Mouse (Mus musculus): ENCODE data around the gene Gm28038. TPM values are rescaled to one million over a fixed set of nuclear protein-coding genes. Genes with fewer than 3 reads are reported as not detected.
A peak's percentile ranks its signal among the peaks of the same experiment; 100 is the strongest.

The Gm28038 gene
- not detected in 2 replicates for polyA plus RNA-seq (2015; fragmentation: Nextera tagmentation; extraction: Ambion mirVana)

DNA sequence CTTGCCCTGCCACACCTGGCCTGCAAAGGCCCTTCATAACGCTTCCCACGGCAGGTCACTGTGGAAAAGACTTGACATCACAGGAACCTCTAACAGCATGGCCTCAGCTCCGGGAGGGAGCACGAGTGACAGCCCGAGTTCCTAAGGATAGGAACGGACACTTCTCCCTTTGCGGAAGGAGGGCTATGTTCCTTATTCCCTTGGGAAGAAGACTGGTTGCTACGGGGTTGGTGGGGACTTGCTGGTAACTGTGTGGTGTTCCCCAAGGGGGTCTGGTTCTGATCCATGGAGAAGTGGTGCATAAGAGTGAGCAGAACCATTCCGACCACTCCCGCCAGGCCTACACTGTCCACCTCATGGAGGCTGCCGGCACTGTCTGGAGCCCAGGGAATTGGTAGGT lies at the start of gene Gm28038:
Gene Gm28038, plus strand, starts transcription at position 301 of the 400 bp plus-strand sequence.
- ATAC-seq (ENCODE audit: insufficient number of reproducible peaks, low FRiP score, low TSS enrichment, low read depth): no peak
- H3K4me2 ChIP-seq: no peak within 1 kb of the TSS
- 90% methylated on average over 11 of the region's 11 CpGs for WGBS
- H3K36me3 ChIP-seq: no peaks in the 10 kb centered on the region
- H3K9ac ChIP-seq: no peak within 1 kb of the TSS
- H3K4me3 ChIP-seq: no peak within 1 kb of the TSS
- peaks cover 12% of the 10 kb centered on the region for H3K4me1 ChIP-seq
- no peak within 1 kb of the TSS for H3K27ac ChIP-seq
- no peaks in the 10 kb centered on the region for H3K9me3 ChIP-seq
- H3K27me3 ChIP-seq: no peaks in the 10 kb centered on the region

GRCm38 (mm10) chr2:30235593-30235992 lies 45.2 kb upstream of the Gm28038 start:
- WGBS: 66% methylated on average over 5 of the region's 5 CpGs
- no peaks in the 10 kb centered on the region for H3K27me3 ChIP-seq
- no peak overlapping the region for H3K4me2 ChIP-seq
- H3K4me1 ChIP-seq: peaks cover 26% of the 10 kb centered on the region
- H3K9ac ChIP-seq: no peak overlapping the region
- H3K4me3 ChIP-seq: no peak overlapping the region
- no peak for ATAC-seq (ENCODE audit: insufficient number of reproducible peaks, low FRiP score, low TSS enrichment, low read depth)
- no peak overlapping the region for H3K27ac ChIP-seq
- peaks cover 6% of the 10 kb centered on the region for H3K36me3 ChIP-seq
- no peaks in the 10 kb centered on the region for H3K9me3 ChIP-seq

- peaks cover 27% of the 10 kb centered on the region for H3K4me1 ChIP-seq
- H3K9ac ChIP-seq: peak overlapping the region; percentile 83
These were observed 44.2 kb upstream of the Gm28038 start for GRCm38 (mm10) chr2:30236426-30237198.

DNA sequence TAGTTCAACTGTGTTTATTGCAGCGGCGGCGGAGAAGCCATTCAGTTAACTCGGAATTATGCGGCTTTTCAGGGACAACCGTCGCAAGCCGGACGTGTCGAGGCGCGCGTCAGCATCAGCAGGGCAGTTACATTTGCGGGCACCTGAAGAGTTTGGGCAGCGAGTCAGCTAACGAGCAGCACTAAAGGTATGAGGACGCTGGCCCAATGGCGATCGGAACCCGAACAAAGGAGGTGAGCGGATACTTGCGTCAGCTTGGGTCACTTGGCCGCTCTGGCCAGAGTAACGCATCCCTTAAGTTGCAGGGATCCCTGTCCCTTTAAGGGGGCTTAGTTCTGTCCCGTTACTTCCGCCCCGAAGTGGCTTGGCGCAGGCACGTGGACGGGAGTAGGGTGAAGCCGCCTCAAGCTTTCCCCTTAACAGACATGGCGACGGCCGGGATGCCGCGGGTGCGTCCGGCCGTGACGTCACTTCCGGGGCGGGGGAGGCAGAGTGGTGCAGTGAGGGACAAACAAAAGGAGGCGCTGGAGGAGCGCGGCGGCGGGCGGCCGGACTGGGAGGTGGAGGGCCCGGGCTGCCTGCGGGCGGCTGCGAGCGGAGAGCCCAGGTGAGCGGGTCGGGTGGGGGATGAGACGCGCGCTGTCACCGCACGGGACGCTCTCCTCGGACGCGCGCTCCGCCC lies 43.5 kb upstream of the Gm28038 start, which contains the start of gene Lrrc8a:
Gene Lrrc8a, plus strand, starts transcription at position 517 of the 682 bp plus-strand sequence.
- peak; percentile 97 for ATAC-seq (ENCODE audit: insufficient number of reproducible peaks, low FRiP score, low TSS enrichment, low read depth)
- Histone ChIP-seq H3K9me3 (no peaks in the 10 kb centered on the region), H3K36me3 (peaks cover 23% of the 10 kb centered on the region), H3K27ac (peak within 1 kb of the TSS; percentile 94), H3K27me3 (no peaks in the 10 kb centered on the region), H3K9ac (peak within 1 kb of the TSS; percentile 83), H3K4me2 (peak within 1 kb of the TSS; percentile 77), H3K4me3 (peak within 1 kb of the TSS; percentile 89), H3K4me1 (peaks cover 30% of the 10 kb centered on the region)
- under 1% methylated on average over 64 of the region's 67 CpGs for WGBS

More at GRCm38 (mm10) chr2:30236426-30237198, 44.2 kb upstream of the Gm28038 start:
- 2% methylated on average over 18 of the region's 18 CpGs for WGBS
- H3K27ac ChIP-seq: peak overlapping the region; percentile 94
- no peak for ATAC-seq (ENCODE audit: insufficient number of reproducible peaks, low FRiP score, low TSS enrichment, low read depth)
- peaks cover 17% of the 10 kb centered on the region for H3K36me3 ChIP-seq
- no peaks in the 10 kb centered on the region for H3K27me3 ChIP-seq
- peak overlapping the region; percentile 77 for H3K4me2 ChIP-seq
- peak overlapping the region; percentile 89 for H3K4me3 ChIP-seq
- H3K9me3 ChIP-seq: no peaks in the 10 kb centered on the region

DNA sequence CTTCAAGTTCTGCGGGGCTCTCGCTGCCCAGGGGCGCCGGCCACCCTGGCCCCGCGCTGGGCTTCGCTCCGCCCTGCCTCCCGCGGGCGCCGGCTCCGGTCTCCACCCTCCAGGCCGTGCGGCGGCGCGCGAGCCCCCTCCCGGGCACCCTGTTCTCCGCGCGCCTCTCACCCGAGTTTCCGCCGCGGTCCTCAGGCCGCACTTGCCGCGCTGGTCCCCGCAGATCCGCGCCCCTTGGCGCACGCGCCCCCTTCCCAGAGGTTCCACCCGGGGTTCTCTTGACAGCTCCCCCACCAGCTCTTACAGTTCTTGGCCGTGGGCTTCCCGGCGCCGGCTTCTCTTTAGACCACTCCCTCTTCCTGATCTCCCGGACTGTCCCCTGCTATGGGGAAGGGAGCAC lies 43.0 kb upstream of the Gm28038 start:
- H3K4me2 ChIP-seq: peak overlapping the region; percentile 76
- under 1% methylated on average over 37 of the region's 42 CpGs for WGBS

DNA sequence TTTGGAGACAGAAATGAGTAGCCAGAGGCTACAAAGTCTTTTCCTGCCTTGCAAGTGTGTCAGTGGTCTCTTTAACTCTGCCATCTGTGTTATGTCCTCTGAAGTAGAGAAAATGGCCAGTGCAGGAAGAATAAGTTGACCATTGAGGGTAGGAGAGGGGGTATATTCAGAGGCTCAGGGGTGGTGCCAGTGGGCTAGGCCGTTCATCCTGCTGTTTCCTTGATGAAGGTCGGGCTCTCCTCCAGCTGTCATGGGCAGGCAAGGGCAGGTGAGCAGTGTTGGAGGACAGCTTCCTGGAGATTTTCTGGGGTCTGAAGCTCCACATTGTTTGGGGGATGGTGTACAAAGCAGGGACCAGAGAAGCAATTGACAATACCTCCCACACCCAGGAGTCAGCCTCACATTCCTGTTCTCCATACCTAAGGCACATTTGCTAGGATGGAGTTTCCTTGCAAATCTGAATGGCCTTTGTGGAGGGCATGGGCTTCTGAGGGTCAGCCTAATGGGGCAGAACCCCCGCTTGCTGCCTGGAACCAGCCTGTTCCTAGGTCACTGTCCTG lies 41.9 kb upstream of the Gm28038 start:
- ATAC-seq (ENCODE audit: insufficient number of reproducible peaks, low FRiP score, low TSS enrichment, low read depth): no peak
- peaks cover 42% of the 10 kb centered on the region for H3K4me1 ChIP-seq
- H3K4me2 ChIP-seq: peak overlapping the region; percentile 76
- H3K27me3 ChIP-seq: no peaks in the 10 kb centered on the region
- H3K36me3 ChIP-seq: peaks cover 38% of the 10 kb centered on the region
- WGBS: 71% methylated on average over 3 of the region's 3 CpGs
- peak overlapping the region; percentile 57; the same call in 1 of the 2 replicates for H3K27ac ChIP-seq
- H3K4me3 ChIP-seq: peak overlapping the region; percentile 89
- H3K9ac ChIP-seq: peak overlapping the region; percentile 83
- H3K9me3 ChIP-seq: no peaks in the 10 kb centered on the region

More for the DNA sequence above, 43.0 kb upstream of the Gm28038 start:
- no peaks in the 10 kb centered on the region for H3K9me3 ChIP-seq
- ATAC-seq (ENCODE audit: insufficient number of reproducible peaks, low FRiP score, low TSS enrichment, low read depth): peak; percentile 87
- H3K9ac ChIP-seq: peak overlapping the region; percentile 83
- peak overlapping the region; percentile 89 for H3K4me3 ChIP-seq
- peaks cover 28% of the 10 kb centered on the region for H3K36me3 ChIP-seq
- H3K27me3 ChIP-seq: no peaks in the 10 kb centered on the region
- H3K27ac ChIP-seq: peak overlapping the region; percentile 94
- H3K4me1 ChIP-seq: peaks cover 34% of the 10 kb centered on the region

GRCm38 (mm10) chr2:30239777-30240176 lies 41.1 kb upstream of the Gm28038 start:
- H3K4me1 ChIP-seq: peaks cover 49% of the 10 kb centered on the region
- peaks cover 46% of the 10 kb centered on the region for H3K36me3 ChIP-seq
- no peaks in the 10 kb centered on the region for H3K27me3 ChIP-seq
- no peak overlapping the region for H3K4me3 ChIP-seq
- H3K27ac ChIP-seq: 0 out of 2 replicates have a peak overlapping the region, but pooled peaks have one; percentile 2
- H3K9me3 ChIP-seq: no peaks in the 10 kb centered on the region
- WGBS: 70% methylated on average over 4 of the region's 4 CpGs
- no peak for ATAC-seq (ENCODE audit: insufficient number of reproducible peaks, low FRiP score, low TSS enrichment, low read depth)
- no peak overlapping the region for H3K9ac ChIP-seq
- no peak overlapping the region for H3K4me2 ChIP-seq

GRCm38 (mm10) chr2:30240267-30240666 lies 40.6 kb upstream of the Gm28038 start, which contains the start of gene Gm28035:
TSS of gene Gm28035 (plus strand) at chr2:30240567.
- peak within 1 kb of the TSS; percentile 57; the same call in 1 of the 2 replicates for H3K27ac ChIP-seq
- no peak for ATAC-seq (ENCODE audit: insufficient number of reproducible peaks, low FRiP score, low TSS enrichment, low read depth)
- H3K9ac ChIP-seq: peak within 1 kb of the TSS; percentile 17; the same call in 1 of the 2 replicates
- H3K4me3 ChIP-seq: no peak within 1 kb of the TSS
- no peaks in the 10 kb centered on the region for H3K9me3 ChIP-seq
- peak within 1 kb of the TSS; percentile 76; the same call in 1 of the 2 replicates for H3K4me2 ChIP-seq
- H3K27me3 ChIP-seq: no peaks in the 10 kb centered on the region
- peaks cover 53% of the 10 kb centered on the region for H3K4me1 ChIP-seq
- 83% methylated on average over 2 of the region's 2 CpGs for WGBS
- peaks cover 47% of the 10 kb centered on the region for H3K36me3 ChIP-seq

DNA sequence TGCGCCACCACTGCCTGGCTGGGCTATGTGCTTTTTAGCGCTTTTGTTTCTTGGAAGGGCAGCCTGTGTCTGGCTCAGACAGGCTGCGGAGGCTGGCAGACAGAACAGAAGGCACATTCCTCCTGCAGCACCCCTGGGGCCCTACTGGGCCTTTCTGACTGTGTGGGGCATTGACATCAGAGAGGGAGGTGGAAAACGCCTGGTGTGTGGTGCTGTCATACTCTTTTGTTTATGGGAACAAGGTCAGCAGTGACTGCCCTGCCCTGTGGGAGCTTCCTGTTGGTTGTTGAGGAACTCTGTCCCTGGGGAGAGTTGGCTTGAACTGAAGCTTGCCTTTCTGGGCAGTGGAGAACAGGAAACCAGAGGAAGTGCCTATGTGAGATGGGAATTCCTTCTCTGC lies 38.3 kb upstream of the Gm28038 start:
- Histone ChIP-seq H3K4me1 (peaks cover 51% of the 10 kb centered on the region), H3K4me3 (no peak overlapping the region), H3K27ac (no peak overlapping the region), H3K4me2 (no peak overlapping the region), H3K9ac (no peak overlapping the region), H3K36me3 (peaks cover 57% of the 10 kb centered on the region), H3K9me3 (no peaks in the 10 kb centered on the region), H3K27me3 (no peaks in the 10 kb centered on the region)
- WGBS: 49% methylated on average over 4 of the region's 4 CpGs
- ATAC-seq (ENCODE audit: insufficient number of reproducible peaks, low FRiP score, low TSS enrichment, low read depth): no peak

DNA sequence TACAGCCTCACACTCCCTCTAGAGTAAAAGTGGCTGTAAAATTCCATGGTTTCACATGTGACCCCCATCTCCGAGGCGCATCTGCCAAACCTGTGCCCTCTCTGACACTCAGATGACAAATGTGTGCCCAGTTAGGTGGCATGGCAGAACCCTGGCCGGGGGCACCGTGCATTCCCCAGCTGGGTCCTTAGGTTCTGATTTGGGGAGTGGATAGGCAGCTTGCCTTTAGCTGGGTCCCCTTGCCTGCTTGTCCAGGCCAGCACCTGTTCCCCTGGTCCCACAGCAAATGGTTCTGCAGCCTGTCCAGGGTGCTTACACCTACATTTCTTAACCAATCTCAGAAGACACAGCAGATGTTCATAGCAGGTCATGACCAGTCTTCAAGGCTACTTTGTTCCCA lies 37.5 kb upstream of the Gm28038 start:
- Histone ChIP-seq H3K4me1 (peaks cover 50% of the 10 kb centered on the region), H3K9me3 (no peaks in the 10 kb centered on the region), H3K27ac (no peak overlapping the region; the same call in 1 of the 2 replicates), H3K4me3 (no peak overlapping the region), H3K4me2 (no peak overlapping the region), H3K27me3 (no peaks in the 10 kb centered on the region), H3K9ac (no peak overlapping the region), H3K36me3 (peaks cover 63% of the 10 kb centered on the region)
- ATAC-seq (ENCODE audit: insufficient number of reproducible peaks, low FRiP score, low TSS enrichment, low read depth): no peak
- WGBS: 86% methylated on average over 4 of the region's 4 CpGs

- peak overlapping the region; percentile 70 for H3K27ac ChIP-seq
- H3K9me3 ChIP-seq: no peaks in the 10 kb centered on the region
- no peak overlapping the region for H3K9ac ChIP-seq
- no peak overlapping the region for H3K4me3 ChIP-seq
- ATAC-seq (ENCODE audit: insufficient number of reproducible peaks, low FRiP score, low TSS enrichment, low read depth): peak; percentile 64; the same call in 1 of the 2 replicates
- peaks cover 39% of the 10 kb centered on the region for H3K4me1 ChIP-seq
- H3K36me3 ChIP-seq: peaks cover 76% of the 10 kb centered on the region
- H3K4me2 ChIP-seq: no peak overlapping the region
- WGBS: 45% methylated on average over 7 of the region's 7 CpGs
- H3K27me3 ChIP-seq: no peaks in the 10 kb centered on the region
These were observed 36.2 kb upstream of the Gm28038 start for GRCm38 (mm10) chr2:30244595-30245178.

Measured in limb, embryonic 15.5 days (tissue).